Comparison of ENCODE assay signal across 17 mouse cellular contexts in the genomic region with DNA sequence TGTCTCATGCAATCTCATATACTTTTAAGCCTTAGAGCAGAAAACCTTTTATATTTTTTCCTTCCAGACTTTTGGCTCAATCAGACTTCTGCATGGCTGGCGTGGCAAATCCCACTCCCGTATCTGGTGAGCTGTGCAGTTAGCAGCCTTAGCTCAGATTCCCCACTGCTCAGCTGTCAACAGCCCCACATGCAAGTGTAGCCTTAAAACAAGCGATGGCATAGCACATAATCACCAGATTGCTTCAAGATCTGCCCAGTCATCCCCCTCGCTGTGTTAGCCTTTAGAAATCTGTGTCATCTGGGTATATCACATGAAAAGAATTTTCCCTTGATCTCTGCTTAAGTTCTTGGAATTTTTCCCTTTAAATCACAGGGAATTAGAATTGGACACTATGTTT.
DNase-seq lines count a peak whose midpoint lies in the region; ATAC-seq and TF ChIP-seq lines count a peak whose summit lies in the region.
"Had no signal": no experiment of that assay in that cellular context is flagged by ENCODE, and none has a peak within 500 bp of the region (broad histone marks: within the 10 kb centered on the region; RNA-seq: fewer than 3 reads in every experiment).

No protein-coding gene starts in this region.

- peak; percentile 86 for ATAC-seq in forebrain, postnatal 0 days
- no peak for ATAC-seq in forebrain, embryonic 15.5 days (replicated peaks)
- ATAC-seq in midbrain, embryonic 14.5 days (ENCODE audit: low FRiP score, low TSS enrichment), result no peak
- no peak for ATAC-seq in midbrain, embryonic 11.5 days (ENCODE audit: low FRiP score)

- TF ChIP-seq CTCF in forebrain, postnatal 0 days (IDR thresholded peaks at IDR 0.05; ENCODE audit: low read depth), result no peak

- H3K27ac ChIP-seq in forebrain, postnatal 0 days (ENCODE audit: low read depth, low read length), result no peak overlapping the region
- no peak overlapping the region for H3K27ac ChIP-seq in forebrain, embryonic 15.5 days (replicated peaks)
- H3K27ac ChIP-seq in midbrain, embryonic 14.5 days (replicated peaks; ENCODE audit: low read depth, low read length), result no peak overlapping the region
- H3K27ac ChIP-seq in midbrain, embryonic 11.5 days (ENCODE audit: low read depth, low read length), result no peak overlapping the region
- H3K27ac ChIP-seq: midbrain, embryonic 12.5 days had no signal

- no peaks in the 10 kb centered on the region for H3K9me3 ChIP-seq in forebrain, postnatal 0 days (ENCODE audit: low read length)
- H3K9me3 ChIP-seq in forebrain, embryonic 15.5 days, result no peaks in the 10 kb centered on the region
- no peaks in the 10 kb centered on the region for H3K9me3 ChIP-seq in midbrain, embryonic 14.5 days (ENCODE audit: control insufficient read depth, low read length)
- H3K9me3 ChIP-seq in midbrain, embryonic 11.5 days (ENCODE audit: control insufficient read depth, low read length), result no peaks in the 10 kb centered on the region
- H3K9me3 ChIP-seq: heart, embryonic 12.5 days; midbrain, embryonic 12.5 days had no signal

- WGBS in forebrain, postnatal 0 days, result 46% methylated on average over 4 of the region's 4 CpGs
- WGBS in forebrain, embryonic 15.5 days, result 68% methylated on average over 4 of the region's 4 CpGs
- WGBS in midbrain, embryonic 14.5 days, result 60% methylated on average over 4 of the region's 4 CpGs
- WGBS in midbrain, embryonic 11.5 days, result 58% methylated on average over 4 of the region's 4 CpGs

- H3K4me2 ChIP-seq in forebrain, postnatal 0 days (ENCODE audit: low read depth), result no peak overlapping the region
- H3K4me2 ChIP-seq in forebrain, embryonic 15.5 days (replicated peaks), result no peak overlapping the region
- no peak overlapping the region for H3K4me2 ChIP-seq in midbrain, embryonic 14.5 days (ENCODE audit: low read length)
- H3K4me2 ChIP-seq in midbrain, embryonic 11.5 days, result no peak overlapping the region
- H3K4me2 ChIP-seq: heart, embryonic 12.5 days; midbrain, embryonic 12.5 days had no signal

- no peak overlapping the region for H3K4me3 ChIP-seq in forebrain, postnatal 0 days (ENCODE audit: low read depth, low read length)
- H3K4me3 ChIP-seq in forebrain, embryonic 15.5 days, result no peak overlapping the region
- H3K4me3 ChIP-seq in midbrain, embryonic 14.5 days (replicated peaks; ENCODE audit: low read depth, low read length), result no peak overlapping the region
- H3K4me3 ChIP-seq in midbrain, embryonic 11.5 days (ENCODE audit: low read depth, low read length), result no peak overlapping the region
- H3K4me3 ChIP-seq: heart, embryonic 12.5 days; midbrain, embryonic 12.5 days; myocyte had no signal

- no peaks in the 10 kb centered on the region; the same call in 1 of the 2 replicates for H3K4me1 ChIP-seq in forebrain, postnatal 0 days (ENCODE audit: insufficient read depth)
- H3K4me1 ChIP-seq in forebrain, embryonic 15.5 days, result no peaks in the 10 kb centered on the region
- H3K4me1 ChIP-seq in midbrain, embryonic 14.5 days (ENCODE audit: control insufficient read depth, insufficient read depth, low read length), result no peaks in the 10 kb centered on the region
- no peaks in the 10 kb centered on the region for H3K4me1 ChIP-seq in midbrain, embryonic 11.5 days (ENCODE audit: control insufficient read depth, insufficient read depth, low read length)
- H3K4me1 ChIP-seq: heart, embryonic 12.5 days; midbrain, embryonic 12.5 days had no signal

- DNase-seq in forebrain, postnatal 0 days, result peak; percentile 36
- peak; percentile 13 for DNase-seq in midbrain, embryonic 14.5 days
- no peak for DNase-seq in midbrain, embryonic 11.5 days (ENCODE audit: low spot score, missing footprints)
- peak; percentile 47 for DNase-seq in cerebellum, adult 9-10 months
- peak; percentile 9 to 16 for DNase-seq in layer of hippocampus, postnatal 36 days
- no peak for DNase-seq in ovary, postnatal 14 days (ENCODE audit: low spot score)
- no peak for DNase-seq in gastrocnemius, adult 8-10 months (ENCODE audit: low spot score in 2 of 2)
- DNase-seq: kidney, adult 8-10 months; kidney, postnatal 36 days; lung, postnatal 14 days; retina, postnatal 1 day; right cerebral cortex, postnatal 4 days; thymus, postnatal 4 days had no signal

- H3K36me3 ChIP-seq in forebrain, postnatal 0 days (ENCODE audit: insufficient read depth), result no peaks in the 10 kb centered on the region
- H3K36me3 ChIP-seq in forebrain, embryonic 15.5 days, result no peaks in the 10 kb centered on the region
- no peaks in the 10 kb centered on the region for H3K36me3 ChIP-seq in midbrain, embryonic 14.5 days (ENCODE audit: control insufficient read depth, insufficient read depth, low read length)
- H3K36me3 ChIP-seq in midbrain, embryonic 11.5 days (ENCODE audit: control insufficient read depth, insufficient read depth, low read length), result no peaks in the 10 kb centered on the region
- H3K36me3 ChIP-seq: heart, embryonic 12.5 days; midbrain, embryonic 12.5 days had no signal

- no peak overlapping the region for H3K9ac ChIP-seq in forebrain, postnatal 0 days
- H3K9ac ChIP-seq in forebrain, embryonic 15.5 days (replicated peaks), result no peak overlapping the region
- no peak overlapping the region for H3K9ac ChIP-seq in midbrain, embryonic 14.5 days (replicated peaks; ENCODE audit: low read length)
- no peak overlapping the region for H3K9ac ChIP-seq in midbrain, embryonic 11.5 days (ENCODE audit: low read length)
- H3K9ac ChIP-seq: heart, embryonic 12.5 days; midbrain, embryonic 12.5 days had no signal

- H3K27me3 ChIP-seq in forebrain, postnatal 0 days (ENCODE audit: insufficient read depth, low read length), result no peaks in the 10 kb centered on the region
- H3K27me3 ChIP-seq in forebrain, embryonic 15.5 days, result no peaks in the 10 kb centered on the region
- no peaks in the 10 kb centered on the region for H3K27me3 ChIP-seq in midbrain, embryonic 14.5 days (ENCODE audit: control insufficient read depth, insufficient read depth, low read length)
- no peaks in the 10 kb centered on the region for H3K27me3 ChIP-seq in midbrain, embryonic 11.5 days (ENCODE audit: control insufficient read depth, insufficient read depth, low read length)
- H3K27me3 ChIP-seq: heart, embryonic 12.5 days; midbrain, embryonic 12.5 days had no signal

Comparison
In these comparisons a context has a peak if more than half of its experiments do, and no peak if none do; other contexts are left out.
1. DNase-seq: peak in forebrain, postnatal 0 days (single experiment), midbrain, embryonic 14.5 days (single experiment), cerebellum, adult 9-10 months (single experiment) and layer of hippocampus, postnatal 36 days (2 of 2); none in midbrain, embryonic 11.5 days (single experiment), ovary, postnatal 14 days (single experiment) and gastrocnemius, adult 8-10 months (0 of 2).